Mouse (Mus musculus): Measurements from ENCODE around the gene Mttp.

Mttp gene

GRCm38 (mm10) chr3:138078701-138079100 is 66.1 kb downstream of the Mttp start:
- DNase-seq = no peak

- DNase-seq = no peak
Observed at GRCm38 (mm10) chr3:138077476-138078340, 67.1 kb downstream of the Mttp start.

DNA sequence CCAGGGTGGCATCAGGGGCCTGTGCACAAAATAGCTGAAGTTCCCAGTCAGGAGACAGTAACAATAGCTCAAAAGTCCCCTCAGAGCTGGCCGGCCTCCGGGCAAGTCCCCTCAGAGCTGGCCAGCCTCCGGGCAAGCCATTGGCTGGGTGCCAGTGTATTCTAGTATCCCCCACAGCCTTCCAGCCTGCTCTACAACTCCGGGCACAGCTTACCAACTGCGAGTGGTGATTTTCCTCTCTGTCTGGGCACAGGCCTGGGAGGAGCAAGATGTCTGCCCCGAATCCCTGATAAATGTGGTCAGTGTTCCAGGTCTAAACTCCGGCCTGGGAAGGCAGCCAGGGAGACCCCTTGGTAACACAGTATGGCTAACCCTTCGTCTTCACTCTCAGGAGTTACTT is 69.6 kb downstream of the Mttp start:
- no peak for DNase-seq

DNA sequence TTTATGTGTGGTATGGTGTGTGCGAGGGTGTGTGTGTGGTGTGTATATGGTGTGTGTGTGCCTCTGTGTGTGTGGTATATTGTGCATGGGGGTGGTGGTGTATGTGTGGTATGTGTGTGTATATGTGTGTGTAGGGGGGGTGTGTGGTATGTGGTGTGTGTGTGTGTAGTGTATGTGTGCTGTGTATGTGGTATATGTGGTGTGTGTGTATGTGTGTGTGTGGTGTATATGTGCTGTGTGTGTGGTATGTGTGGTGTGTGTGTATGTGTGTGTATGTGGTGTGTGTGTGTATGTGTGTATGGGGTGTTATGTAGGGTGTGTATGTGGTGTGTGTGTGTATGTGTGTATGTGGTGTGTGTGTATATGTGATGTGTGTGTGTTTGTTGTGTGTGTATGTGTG is 70.6 kb downstream of the Mttp start:
- DNase-seq = no peak

DNA sequence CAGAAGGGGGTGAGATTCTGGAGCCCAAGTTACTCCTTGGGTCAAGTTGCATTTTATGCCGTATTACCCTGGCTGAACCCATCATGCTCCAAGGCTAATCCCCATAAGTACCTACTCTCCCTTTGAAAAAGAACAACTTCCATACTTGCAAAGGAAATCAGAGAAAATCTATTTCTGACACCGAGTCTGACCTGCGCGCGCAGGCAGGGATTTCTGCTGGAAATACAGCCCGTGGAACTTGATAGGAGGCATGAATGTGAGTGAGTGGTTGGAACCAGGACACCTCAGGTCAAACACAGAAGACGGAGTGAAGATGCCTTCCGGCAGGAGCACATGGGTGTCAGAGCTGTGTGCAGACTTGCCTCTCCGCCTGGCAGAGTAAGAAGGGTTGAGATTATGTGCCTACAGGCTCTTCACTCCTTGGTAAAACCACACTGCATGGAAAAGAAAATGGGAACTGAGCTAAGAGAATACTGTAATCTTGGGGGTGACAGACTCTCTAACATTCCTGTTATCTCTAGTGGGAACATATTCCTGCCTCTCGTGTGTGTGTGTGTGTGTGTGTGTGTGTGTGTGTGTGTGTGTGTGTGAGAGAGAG is 73.2 kb downstream of the Mttp start:
- DNase-seq = no peak

GRCm38 (mm10) chr3:138071004-138071403 is 73.8 kb downstream of the Mttp start:
- no peak for DNase-seq

DNA sequence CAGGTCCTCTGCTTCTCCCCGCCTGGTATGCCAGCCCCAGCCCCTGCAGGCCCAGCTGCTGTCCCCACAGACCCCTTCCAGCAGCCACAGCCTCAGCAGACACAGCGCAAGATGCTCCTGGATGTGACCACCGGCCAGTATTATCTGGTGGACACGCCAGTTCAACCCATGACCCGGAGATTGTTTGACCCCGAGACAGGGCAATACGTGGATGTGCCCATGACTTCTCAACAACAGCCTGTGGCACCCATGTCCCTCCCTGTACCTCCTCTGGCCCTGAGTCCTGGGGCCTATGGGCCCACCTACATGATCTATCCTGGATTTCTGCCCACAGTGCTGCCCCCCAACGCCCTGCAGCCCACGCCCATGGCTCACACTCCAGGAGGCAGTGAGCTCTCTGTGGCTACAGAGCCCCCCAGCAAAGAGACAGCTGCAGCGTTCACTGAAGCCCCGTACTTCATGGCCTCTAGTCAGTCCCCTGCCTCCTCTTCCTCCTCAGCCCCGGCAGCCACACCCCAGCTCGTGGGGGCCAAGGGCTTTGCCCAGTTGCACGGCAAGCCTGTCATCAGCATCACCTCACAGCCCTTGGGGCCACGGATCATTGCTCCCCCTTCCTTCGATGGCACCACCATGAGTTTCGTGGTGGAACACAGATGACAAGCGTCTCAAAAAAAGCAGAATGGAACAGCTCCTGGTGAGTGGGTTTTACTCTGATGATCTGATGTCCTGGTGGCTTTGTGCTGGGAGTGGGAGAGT is 74.8 kb downstream of the Mttp start:
- no peak for DNase-seq

DNA sequence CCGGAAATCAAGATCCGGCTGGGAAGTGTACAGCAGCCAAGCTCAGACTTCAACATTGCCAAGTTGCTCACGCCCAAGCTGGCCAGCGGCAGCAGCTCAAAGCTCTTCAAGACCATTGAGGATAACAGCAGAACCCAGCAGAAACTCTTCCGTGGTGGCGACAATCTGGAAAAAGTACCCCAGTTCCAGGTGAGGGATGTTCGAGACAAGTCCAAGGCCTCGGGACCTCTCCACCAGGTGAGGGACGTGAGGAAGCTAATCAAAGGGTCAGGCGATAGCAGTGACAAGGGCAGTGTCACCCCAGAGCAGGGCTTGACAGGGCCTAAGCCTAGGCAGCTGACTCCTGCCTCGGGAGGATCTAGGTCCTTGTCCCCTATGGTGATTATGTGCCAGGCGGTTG is 76.7 kb downstream of the Mttp start:
- no peak for DNase-seq

- DNase-seq = no peak
Observed at GRCm38 (mm10) chr3:138067288-138067687, 77.5 kb downstream of the Mttp start, which contains the start of gene Gm5105. Gm5105 (minus strand) TSS chr3:138067388.

- no peak for DNase-seq
Observed at GRCm38 (mm10) chr3:138066348-138066856, 78.4 kb downstream of the Mttp start.

GRCm38 (mm10) chr3:138065930-138066329 is 78.8 kb downstream of the Mttp start:
- no peak for DNase-seq

- no peak for DNase-seq
Observed at GRCm38 (mm10) chr3:138064732-138065645, 79.8 kb downstream of the Mttp start, which contains the start of gene 1110002E22Rik. 1110002E22Rik (plus strand) TSS chr3:138065052.

GRCm38 (mm10) chr3:138063731-138064329 is 80.9 kb downstream of the Mttp start:
- no peak for DNase-seq

DNA sequence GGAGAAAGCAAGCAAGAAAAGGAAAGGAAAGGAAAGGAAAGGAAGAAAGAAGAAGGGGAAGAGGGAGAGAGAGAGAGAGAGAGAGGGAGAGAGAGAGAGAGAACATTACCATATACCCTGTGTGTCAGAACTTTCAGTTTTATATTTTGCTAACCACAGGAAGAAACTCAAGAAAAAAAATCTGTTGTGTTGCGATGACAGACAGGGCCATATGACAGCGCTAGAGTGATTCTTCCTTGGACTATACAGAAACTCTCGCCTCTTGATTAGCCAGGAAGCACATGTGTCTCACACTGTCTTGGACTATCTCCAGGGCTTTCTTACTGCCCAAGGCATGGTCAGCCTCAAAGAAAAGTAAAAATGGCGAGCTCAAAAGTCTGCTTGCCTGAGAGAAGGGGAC is 82.1 kb downstream of the Mttp start:
- DNase-seq = no peak

DNA sequence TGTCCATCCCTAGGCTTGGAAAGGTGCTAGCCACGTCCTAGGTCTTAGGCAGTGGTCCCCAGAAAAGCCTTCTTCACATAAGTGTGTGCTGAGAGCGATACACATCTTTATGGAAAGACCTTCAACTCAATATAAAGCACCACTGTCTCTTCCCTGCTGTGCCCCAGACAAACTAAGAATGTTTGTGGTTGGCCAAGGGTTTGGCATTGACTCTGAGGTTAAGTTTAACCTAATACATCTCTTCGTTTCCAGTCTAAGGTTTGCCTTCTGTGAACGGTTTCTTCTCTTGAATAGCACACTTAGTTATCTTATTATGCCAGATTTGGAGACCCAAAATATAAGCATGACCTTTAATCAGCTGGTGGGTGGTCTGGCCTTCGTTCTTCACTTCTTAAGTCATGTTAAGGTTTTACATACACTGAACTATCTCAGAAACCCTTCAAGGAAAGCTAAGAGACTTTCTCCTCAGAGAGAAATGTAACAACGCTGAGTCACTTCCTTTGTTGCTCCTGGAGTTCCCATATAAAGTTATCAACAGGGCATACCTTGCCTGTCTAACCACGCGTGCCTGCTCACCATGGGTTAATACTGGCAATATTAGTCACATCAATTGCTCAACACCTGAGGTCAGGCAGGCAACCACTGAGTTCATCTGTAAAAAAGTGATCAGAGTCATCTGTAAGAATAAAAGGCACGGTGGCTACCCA is 83.4 kb downstream of the Mttp start:
- DNase-seq = no peak

DNA sequence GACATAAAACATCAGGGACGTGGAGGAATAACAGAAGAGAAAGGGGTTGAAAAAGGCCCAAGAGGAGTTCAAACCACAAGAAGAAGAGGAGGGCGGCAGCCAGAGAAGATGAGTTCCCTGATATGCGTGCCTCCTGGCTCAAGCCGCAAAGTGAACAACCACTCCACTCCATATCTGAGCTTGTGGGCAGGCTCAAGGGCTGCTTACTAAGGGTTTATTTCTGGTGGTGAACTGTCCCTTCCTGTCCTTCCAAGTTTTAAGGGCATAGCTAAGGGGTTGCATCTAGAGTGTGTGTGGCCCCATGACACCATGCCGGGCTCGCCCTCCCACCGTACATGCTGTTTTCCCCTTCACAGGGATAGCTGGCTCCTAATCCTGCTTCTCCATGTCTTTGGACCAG is 84.3 kb downstream of the Mttp start:
- DNase-seq = no peak

GRCm38 (mm10) chr3:138058226-138058625 is 86.5 kb downstream of the Mttp start:
- DNase-seq = no peak

GRCm38 (mm10) chr3:138056976-138057375 is 87.8 kb downstream of the Mttp start:
- no peak for DNase-seq

- no peak for DNase-seq
Observed at GRCm38 (mm10) chr3:138053969-138054368, 90.8 kb downstream of the Mttp start.

- DNase-seq = no peak
Observed at GRCm38 (mm10) chr3:138051431-138051830, 93.3 kb downstream of the Mttp start.

- DNase-seq = no peak
Observed at GRCm38 (mm10) chr3:138050772-138051171, 94.0 kb downstream of the Mttp start.
